Mouse (Mus musculus) heart, postnatal 14 days (tissue): ENCODE measurements around the gene Olfr693. TPM values are rescaled to one million over a fixed set of nuclear protein-coding genes. Genes with fewer than 3 reads are reported as not detected.
"Not testable (repeated sequence)": the region's sequence is repeated elsewhere in the genome, so short reads cannot be mapped to it uniquely, and the experiment has no call there.

Experiments used
- DNase-seq, 2 experiments: peaks; one replicate each; pipeline ENCODE4 v3.0.0; 2021 to 2022
- intact Hi-C: fragments of 180-260 bp; cut with DNase I; formaldehyde crosslinking; loops from one replicate; pipeline ENCODE4 v1.15.1; 2025
- long read RNA-seq, 2 experiments: library from polyadenylated mRNA; stranded (forward); transcript quantifications; one replicate each; pipeline ENCODE4 v2.0.0; 2021
- total RNA-seq, 2 experiments: library from RNA; stranded (reverse); gene quantifications; 2 replicates each; pipeline ENCODE4 v1.2.3; 2021

Gene Olfr693
- total RNA-seq, result not detected
- long read RNA-seq, experiment 1, result 0 reads
- long read RNA-seq, experiment 2, result 0 reads

DNA sequence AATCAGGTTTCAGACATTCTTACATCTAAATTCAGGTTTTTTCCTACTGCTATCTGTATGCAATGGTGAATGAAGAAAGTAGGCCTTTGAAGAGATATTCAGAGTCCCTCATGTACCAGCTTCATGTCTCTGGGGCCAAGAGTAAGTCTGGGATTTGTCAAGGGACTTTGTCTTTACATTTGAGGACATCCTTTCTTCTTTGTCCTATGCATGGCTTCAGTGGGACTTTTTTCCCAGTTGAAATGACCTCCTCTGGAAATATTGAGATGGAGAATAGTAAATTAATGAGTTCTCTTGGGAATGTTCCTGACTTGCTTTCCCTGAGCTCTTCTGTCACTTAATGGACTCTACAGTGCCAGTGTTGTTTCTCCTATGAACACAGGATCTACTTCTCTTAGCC lies at the start of gene Olfr693:
Gene Olfr693, minus strand, starts transcription at position 101 of the 400 bp plus-strand sequence.
- intact Hi-C loops, result no loop called here
- DNase-seq, result no peak

DNA sequence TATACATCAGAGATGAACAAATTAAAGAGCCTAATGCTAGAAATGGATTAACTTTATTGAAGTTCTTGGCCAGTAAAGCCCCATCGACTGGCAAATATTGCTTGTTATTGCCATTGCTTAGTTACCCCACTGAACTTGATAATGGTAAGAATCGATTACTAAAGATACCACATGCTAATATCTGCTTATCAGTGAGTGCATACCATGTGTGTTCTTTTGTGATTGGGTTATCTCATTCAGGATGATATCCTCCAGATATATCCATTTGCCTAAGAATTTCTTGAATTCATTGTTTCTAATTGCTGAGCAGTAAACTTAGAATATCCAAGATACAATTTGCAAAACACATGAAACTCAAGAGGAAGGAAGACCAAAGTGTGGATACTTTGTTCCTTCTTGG lies 45.3 kb upstream of the Olfr693 start:
- intact Hi-C loops, DNase-seq: not testable (repeated sequence)

DNA sequence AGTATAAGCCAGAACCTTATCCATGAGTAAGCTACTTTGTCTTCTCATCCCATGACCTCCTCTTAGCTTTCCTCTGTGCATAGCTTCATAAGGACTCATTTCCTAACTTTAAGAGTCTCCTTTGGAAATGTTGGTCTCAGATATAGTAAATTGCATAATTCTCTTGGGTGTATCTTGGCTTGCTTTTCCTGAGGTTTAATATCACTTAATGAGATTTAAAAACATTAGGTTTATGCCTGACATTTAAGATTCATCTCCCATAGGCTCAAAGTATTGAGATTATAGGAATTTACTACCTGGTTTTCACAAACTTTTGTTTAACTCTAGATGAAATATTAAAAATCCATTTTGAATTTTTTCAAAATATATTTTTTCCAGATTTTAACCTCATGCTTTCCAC lies 35.9 kb upstream of the Olfr693 start, which contains the start of gene Olfr695:
Gene Olfr695, minus strand, starts transcription at position 101 of the 400 bp plus-strand sequence.
- intact Hi-C loops, result no loop called here
- no peak for DNase-seq

DNA sequence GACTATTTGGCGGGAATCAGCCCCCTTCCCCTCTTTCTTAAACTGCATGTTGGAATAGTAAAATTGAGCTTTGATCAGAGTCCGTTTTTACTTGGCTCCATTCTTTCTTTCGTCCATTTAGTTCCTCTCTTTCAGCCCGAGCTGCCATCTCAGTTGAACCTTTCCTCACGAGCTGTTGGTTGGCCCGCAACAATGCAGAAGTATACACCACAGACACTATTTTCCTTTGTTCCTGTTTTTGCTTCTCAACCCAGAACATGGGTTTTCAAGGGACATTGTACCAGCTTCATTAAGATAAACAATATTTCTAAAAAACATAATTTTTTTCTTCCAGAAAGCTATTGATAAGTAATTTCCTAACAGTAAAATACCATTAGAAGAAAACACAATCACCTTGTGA lies 31.1 kb upstream of the Olfr693 start:
- intact Hi-C loops, result no loop called here
- DNase-seq, result no peak

DNA sequence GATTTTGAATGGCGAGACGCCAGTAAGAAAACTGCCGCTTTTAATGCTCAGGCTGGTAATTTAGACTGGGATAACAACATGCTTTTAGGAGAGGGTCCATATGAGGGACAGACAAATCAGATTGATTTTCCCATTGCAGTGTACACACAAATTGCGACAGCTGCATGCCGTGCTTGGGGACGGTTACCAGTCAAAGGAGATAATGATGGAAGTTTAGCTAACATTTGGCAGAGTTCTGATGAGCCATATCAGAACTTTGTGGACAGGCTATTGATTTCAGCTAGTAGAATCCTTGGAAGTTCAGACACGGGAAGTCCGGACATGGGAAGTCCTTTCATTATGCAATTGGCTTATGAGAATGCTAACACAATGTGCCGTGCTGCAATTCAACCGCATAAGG lies 27.3 kb upstream of the Olfr693 start:
- not testable (repeated sequence) for DNase-seq

DNA sequence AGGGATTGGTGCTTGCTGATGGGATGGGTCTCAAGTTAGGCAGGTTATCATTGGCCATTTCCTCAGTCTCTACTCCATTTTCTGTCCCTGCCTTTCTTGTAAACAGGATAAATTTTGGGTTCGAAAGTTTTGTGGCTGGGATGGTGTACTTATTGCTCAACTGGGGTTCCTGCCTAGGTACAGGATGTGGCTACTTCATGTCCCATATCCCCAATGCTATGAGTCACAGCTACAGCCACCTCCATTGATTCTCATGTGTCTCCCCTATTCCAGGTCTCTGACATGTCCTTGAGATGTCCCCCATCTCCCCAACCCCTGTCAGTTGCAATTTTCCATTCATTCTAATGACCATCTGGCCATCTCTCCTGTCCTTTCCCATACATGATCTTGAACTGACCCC lies 16.5 kb upstream of the Olfr693 start:
- DNase-seq, result no peak
- intact Hi-C loops, result no loop called here

More for the DNA sequence above, 27.3 kb upstream of the Olfr693 start:
- intact Hi-C loops, result not testable (repeated sequence)

DNA sequence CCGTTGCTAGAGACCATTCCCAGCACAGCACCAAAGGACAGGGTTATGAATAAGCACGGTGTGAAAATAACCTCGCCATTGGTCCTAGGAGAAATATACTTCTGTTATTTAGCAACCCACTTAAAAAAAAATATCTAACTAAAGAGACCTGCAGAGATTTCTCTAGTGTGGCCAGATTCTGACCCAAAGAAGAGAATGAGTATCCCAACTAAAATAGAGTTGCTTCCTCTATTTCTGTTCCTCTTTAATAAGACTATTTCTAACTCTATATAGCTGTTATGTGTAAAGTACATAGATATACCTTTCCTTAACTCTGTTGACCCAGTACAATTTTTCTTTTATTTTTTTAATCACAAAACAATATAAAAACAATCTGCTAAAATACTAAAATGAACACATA lies 12.6 kb upstream of the Olfr693 start:
- intact Hi-C loops, result no loop called here
- no peak for DNase-seq

DNA sequence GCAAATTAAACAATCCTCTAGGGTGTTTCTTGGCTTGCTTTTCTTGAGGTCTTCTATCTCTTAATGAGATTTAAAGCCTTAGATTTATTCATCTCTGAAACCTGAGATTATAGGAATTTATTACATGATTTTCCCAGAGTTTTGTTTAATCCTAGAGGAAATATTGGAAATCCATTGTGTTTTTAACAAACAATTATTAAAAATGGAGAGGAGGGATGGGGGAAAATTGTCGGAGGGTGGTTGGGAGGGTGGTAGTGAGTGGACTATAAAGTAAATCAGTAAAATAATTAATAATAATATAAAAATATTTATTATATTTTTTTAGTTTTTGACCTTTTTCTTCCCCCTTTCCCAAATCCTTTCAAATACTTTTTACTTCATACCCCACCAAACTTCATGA lies 11.3 kb upstream of the Olfr693 start, which contains the start of gene Olfr694:
Gene Olfr694, minus strand, starts transcription at position 101 of the 400 bp plus-strand sequence.
- intact Hi-C loops, result no loop called here

DNA sequence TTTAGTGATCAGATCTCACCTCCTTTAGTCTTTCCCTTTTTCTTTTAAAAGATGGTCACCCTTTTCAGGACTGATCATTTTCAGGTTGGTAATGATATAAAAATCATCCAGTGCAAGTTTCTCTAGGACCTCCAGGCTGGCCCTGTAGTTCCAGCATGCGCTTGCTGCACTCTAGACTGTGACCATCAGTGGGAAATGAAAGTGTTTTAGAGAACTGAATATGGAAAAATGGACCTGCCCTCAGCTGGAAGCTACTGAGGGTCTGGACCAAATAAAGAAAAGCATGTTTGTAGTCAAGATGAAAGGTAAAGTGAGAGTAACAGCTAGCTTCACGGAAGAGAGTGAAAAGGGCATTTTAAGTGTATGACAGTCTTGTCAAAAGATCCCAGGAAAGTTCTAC lies 5.0 kb upstream of the Olfr693 start:
- intact Hi-C loops, result no loop called here
- no peak for DNase-seq

More for the DNA sequence above, 11.3 kb upstream of the Olfr693 start, which contains the start of gene Olfr694:
- no peak for DNase-seq

DNA sequence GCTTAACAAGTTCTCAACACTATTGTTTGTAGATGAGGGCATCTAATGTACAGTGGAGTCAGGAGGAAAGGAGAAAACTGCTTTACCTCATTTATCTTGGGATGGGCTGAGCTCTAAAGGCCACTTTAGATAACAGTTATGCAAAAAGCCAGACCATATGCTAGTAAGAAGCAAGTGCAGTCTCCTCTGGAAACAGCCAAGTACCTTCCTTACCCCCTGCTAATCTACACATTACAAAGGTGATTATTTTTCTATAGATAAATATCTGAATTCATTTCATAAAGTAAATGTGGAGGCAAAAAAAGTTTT lies 28.1 kb downstream of the Olfr693 start:
- intact Hi-C loops, result no loop called here
- no peak for DNase-seq

DNA sequence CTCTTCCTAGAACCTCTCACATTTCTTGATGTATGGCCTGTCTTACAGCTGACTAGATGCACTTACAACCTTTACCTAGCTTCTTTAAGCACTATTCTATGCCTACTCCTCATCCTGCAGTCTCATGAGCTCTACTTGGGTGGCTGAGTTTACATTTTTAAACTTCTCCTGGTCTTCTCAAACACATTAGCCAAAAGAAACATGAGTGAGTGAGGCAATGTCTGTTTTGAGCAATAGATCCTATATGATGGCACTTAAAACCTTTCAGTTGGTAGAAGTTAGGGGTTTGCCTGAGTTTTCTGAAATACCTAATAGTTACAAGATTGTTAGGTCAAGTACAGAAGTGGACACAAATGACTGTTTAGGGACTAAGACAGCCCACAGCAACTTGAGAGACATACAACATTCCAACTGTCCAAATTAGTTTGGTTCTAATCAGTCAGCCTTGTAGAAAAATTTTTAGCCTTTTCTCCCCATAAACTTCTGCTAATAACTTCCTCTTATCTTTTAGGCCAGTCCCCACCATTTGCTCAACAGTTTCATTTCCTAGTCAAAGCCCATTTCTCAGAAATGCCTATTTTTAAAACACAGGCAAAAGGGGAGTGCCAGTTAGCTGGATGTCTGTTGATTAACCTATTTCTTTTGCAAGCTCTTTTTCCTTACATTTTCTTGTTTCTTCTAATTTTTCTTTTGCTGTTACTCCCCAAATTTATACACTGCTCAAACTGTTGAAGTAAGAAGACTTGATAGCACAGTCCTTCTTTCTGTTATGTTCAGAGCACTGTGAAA lies 28.6 kb downstream of the Olfr693 start:
- no peak for DNase-seq
- intact Hi-C loops, result no loop called here

DNA sequence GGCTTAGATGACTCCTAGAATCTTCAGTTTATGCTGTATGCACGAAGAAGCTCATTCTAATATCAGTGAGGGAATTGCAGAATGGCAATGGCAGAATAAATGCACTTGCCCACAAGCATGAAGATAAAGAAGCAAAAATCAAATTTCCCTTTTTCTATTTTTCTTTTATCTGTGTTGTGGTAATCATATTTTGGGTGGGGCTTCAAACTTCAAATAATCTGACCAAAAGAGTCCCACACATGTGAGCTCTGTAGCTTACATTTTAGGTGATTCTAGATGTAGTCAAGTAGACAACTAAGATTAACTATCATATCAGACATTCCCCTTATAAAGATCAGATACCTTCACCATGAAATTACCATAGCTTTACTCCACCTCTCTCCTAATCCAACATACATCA lies 30.6 kb downstream of the Olfr693 start:
- intact Hi-C loops, result no loop called here
- DNase-seq, result no peak

DNA sequence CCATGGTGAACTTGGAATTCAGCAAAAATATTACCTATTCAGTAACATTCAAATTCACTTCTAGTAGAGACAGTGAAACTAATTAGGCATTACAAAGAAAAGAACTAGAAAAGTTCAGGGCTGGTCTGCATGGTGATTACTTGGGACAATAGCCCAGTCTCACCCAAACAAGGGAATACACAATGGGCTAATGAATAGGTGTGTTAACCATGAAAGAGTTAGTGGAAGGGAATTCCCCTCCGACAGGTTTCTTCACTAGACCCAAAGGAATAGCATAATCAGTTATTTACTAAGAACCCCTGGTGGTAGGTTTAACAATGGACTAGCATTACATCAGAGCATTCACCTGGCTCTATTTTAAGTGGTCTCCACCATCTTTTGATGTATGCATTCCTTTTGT lies 35.1 kb downstream of the Olfr693 start:
- DNase-seq, result no peak
- intact Hi-C loops, result no loop called here

DNA sequence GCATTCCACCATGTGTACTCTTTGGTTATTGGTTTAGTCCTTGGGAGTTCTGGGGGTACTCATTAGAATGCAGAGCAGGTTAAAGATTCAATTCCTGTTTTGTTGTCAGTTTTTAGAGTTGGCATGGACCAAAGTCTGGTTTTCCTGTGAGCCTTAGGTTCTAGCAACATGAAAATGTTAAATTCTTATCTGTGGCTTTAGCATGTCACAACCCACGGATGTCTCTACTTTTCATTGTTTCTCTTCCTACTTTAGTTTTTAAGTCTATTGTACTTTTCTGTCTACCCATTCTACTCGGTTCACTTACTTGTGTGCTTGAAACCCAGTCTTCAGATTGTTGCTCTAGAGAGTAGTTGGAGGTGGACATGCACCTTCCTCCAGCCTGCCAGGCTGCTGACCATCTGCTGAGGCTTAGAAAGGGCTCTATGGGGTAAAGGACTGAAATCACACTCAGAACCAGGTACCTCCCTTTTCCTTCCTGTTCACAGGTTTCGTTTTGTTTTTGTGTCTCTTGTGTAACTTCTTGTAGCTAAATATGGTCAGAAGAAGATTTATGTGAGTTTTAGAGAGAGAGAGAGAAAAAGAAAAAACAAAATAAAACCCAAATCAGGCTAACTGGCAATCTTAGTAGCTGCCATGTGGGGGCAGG lies 36.0 kb downstream of the Olfr693 start:
- DNase-seq, result no peak
- intact Hi-C loops, result no loop called here

DNA sequence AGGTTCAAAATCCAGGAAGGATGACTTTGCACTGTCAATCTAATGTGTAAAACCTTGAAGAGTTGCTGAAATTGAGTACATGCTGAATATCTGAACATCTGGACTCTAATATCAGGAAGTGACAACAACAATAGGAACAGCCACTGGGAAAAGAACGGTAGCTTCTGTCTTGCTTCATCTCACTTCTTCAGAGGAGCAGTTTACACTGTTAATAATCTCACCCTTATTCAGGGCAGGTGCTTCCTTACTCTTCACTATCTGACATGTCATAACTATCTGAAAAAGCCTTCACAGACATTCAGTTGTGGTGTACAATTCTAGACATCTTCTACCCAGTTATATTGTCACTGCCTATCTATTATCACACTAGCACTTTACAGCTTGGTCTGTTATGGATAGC lies 39.5 kb downstream of the Olfr693 start:
- DNase-seq, result no peak
- intact Hi-C loops, result no loop called here

DNA sequence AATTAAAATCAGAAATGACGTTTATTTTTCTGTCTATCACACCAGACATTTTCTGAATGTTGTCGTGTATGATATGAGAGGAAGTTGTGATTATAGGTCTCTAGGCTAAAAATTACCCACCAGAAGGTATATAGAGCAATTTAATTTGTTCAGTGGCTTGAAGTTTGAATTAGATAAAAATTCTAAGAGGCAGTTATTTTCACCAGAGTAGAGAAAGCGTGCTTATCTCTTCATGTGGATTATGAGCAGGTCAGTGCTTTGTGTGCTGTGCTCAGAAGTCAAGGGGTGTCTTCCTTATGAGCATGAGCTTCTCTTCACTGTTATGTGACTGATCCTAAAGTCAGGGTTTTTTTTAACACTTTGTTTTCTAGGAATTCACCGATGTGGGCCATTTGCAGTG lies 44.8 kb downstream of the Olfr693 start:
- intact Hi-C loops, result no loop called here
- DNase-seq, result no peak

Other genes with a start within 250 kb of the Olfr693 start
- gene Olfr694, start 11.2 kb upstream of the Olfr693 start, total RNA-seq, result not detected
- not detected for gene Olfr695, start 35.8 kb upstream of the Olfr693 start, total RNA-seq
- not detected for gene Olfr697, start 61.9 kb upstream of the Olfr693 start, total RNA-seq
- gene Olfr698, start 74.8 kb upstream of the Olfr693 start, total RNA-seq, result not detected
- not detected for gene Olfr699, start 112.6 kb upstream of the Olfr693 start, total RNA-seq
- gene Olfr700, start 128.2 kb upstream of the Olfr693 start, total RNA-seq, result not detected
- not detected for gene Olfr701, start 133.5 kb upstream of the Olfr693 start, total RNA-seq
- gene Olfr702, start 153.3 kb upstream of the Olfr693 start, total RNA-seq, result not detected
- not detected for gene Olfr703, start 162.8 kb upstream of the Olfr693 start, total RNA-seq
- not detected for gene Olfr704, start 182.6 kb upstream of the Olfr693 start, total RNA-seq
- not detected for gene Olfr705, start 196.3 kb upstream of the Olfr693 start, total RNA-seq
- not detected for gene Olfr706, start 207.6 kb upstream of the Olfr693 start, total RNA-seq
- gene Olfr707, start 220.7 kb upstream of the Olfr693 start, total RNA-seq, result not detected
- not detected for gene Olfr1532-ps1, start 227.4 kb upstream of the Olfr693 start, total RNA-seq